Mouse (Mus musculus) brain, embryonic 14.5 days (tissue): ENCODE measurements around the gene Esyt1.

Source experiments
- CTCF ChIP-seq: fragments of 200-500 bp; IDR thresholded peaks from 2 replicates; pipeline ENCODE4 v1.5.1; 2012; ENCODE audit warnings: inconsistent platforms, mild to moderate bottlenecking, moderate library complexity, borderline replicate concordance; ENCODE audit not compliant: insufficient read depth, insufficient read length; ENCODE audit errors: extremely low read depth
- POLR2A ChIP-seq: fragments of 200-500 bp; IDR thresholded peaks from 2 replicates; pipeline ENCODE4 v1.6.1; 2012; ENCODE audit warnings: mild to moderate bottlenecking, inconsistent platforms, borderline replicate concordance; ENCODE audit not compliant: poor library complexity, insufficient read depth, insufficient read length, severe bottlenecking; ENCODE audit errors: extremely low read depth

DNA sequence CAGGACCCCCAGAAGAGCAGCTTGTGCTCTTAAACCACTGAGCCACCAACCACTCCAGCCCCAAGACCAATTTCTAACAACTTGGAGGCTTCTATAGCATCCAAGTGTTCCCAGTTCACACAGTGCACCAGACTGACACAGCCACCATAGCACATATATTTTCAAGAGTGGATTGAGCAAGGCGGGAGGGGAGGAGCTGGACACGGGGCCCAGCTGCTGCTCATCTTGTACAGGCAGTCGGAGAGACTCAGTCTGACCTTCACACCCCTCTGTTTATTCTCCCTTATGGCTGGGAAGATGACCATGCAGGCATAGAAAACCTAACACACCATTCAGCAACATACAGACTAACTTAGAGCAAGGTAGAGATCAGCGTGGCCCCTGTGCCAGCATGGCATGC lies 15.8 kb downstream of the Esyt1 start:
- TF ChIP-seq CTCF (no peak), POLR2A (no peak)
